8 mouse cellular contexts compared by ENCODE assay signal in the genomic region with DNA sequence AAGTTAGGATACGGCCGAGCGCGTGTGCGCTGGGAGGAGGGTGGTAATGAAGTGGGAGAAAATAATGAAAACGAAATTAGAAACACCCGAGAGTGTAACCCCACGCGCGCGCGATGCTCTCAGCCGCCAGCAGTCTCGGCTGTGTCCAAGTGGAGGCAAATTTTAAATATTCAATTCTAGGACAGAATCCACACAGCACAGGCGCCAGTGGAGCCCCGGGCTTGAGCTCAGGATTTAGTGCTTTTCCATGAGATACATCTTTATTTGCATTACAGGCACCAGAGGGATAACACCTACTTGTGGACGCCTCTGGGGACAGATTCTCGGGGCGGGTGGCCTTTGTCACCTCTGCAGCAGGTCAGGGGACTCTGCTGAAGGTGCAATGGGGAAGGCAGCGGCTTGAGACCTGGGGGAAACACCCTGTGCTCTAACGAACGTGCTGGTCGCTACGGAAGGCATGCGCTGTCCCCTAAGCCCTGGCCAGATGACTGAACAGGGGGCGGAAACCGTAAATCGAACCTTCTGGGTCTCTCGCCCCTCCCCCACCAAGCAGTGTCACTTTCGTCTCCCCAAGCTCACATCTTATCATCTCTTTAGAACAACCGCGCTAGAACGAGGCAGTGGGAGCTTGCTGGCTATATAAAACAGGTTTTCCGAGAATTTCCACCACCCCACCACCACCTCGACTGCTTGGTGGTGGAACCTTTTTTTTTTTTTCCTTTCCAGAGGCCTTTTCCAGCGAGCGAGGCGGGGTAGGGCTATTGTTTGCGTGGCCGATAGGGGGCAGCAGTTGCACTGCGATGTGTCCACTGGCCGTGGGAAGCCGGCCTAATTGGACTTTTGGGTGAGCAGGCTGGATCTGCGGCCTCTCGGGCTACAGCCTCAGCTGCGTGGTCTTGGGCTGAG.
A peak's percentile ranks its signal among the peaks of the same experiment; 100 is the strongest.
DNase-seq lines count a peak whose midpoint lies in the region; ATAC-seq lines count a peak whose summit lies in the region.

No protein-coding gene starts in this region.

- peak; percentile 56 to 71 for DNase-seq in CD8-positive naive resting alpha-beta T cell, adult 2 months (ENCODE audit: low read depth in 2 of 2, low spot score in 2 of 2)
- peak; percentile 76 for DNase-seq in c-Kit-positive CD71-negative TER-119-negative erythroid progenitor cells, embryonic 14.5 days (ENCODE audit: low read depth)
- DNase-seq in heart, postnatal 10 days: peak; percentile 89 to 93
- peak; percentile 93 to 95 for DNase-seq in kidney, postnatal 4 days
- peak; percentile 92 for DNase-seq in neural tube, embryonic 11.5 days (ENCODE audit: low spot score)

- H3K36me3 ChIP-seq in forebrain, embryonic 13.5 days (ENCODE audit: poor library complexity, severe bottlenecking): no peaks in the 10 kb centered on the region
- H3K36me3 ChIP-seq in liver, embryonic 15.5 days (replicated peaks): no peaks in the 10 kb centered on the region
- H3K36me3 ChIP-seq in neural tube, embryonic 11.5 days (ENCODE audit: control insufficient read depth, insufficient read depth, low read length): no peaks in the 10 kb centered on the region
- H3K36me3 ChIP-seq in stomach, embryonic 16.5 days (ENCODE audit: control insufficient read depth, insufficient read depth, low read length): no peaks in the 10 kb centered on the region

- peak overlapping the region; percentile 88 for H3K27ac ChIP-seq in forebrain, embryonic 13.5 days
- no peak overlapping the region for H3K27ac ChIP-seq in liver, embryonic 15.5 days (replicated peaks)
- no peak overlapping the region; the same call in 1 of the 2 replicates for H3K27ac ChIP-seq in neural tube, embryonic 11.5 days (ENCODE audit: low read depth, low read length)
- peak overlapping the region; percentile 84 for H3K27ac ChIP-seq in stomach, embryonic 16.5 days (ENCODE audit: low read length)

- peak overlapping the region; percentile 59 for H3K4me3 ChIP-seq in forebrain, embryonic 13.5 days
- H3K4me3 ChIP-seq in liver, embryonic 15.5 days (replicated peaks): peak overlapping the region; percentile 59
- H3K4me3 ChIP-seq in neural tube, embryonic 11.5 days (ENCODE audit: low read depth, low read length): peak overlapping the region; percentile 66
- H3K4me3 ChIP-seq in stomach, embryonic 16.5 days (replicated peaks; ENCODE audit: low read length): peak overlapping the region; percentile 67

- H3K9me3 ChIP-seq in forebrain, embryonic 13.5 days (replicated peaks): no peaks in the 10 kb centered on the region
- no peaks in the 10 kb centered on the region for H3K9me3 ChIP-seq in liver, embryonic 15.5 days (replicated peaks)
- H3K9me3 ChIP-seq in neural tube, embryonic 11.5 days (ENCODE audit: control insufficient read depth, low read length): no peaks in the 10 kb centered on the region
- H3K9me3 ChIP-seq in stomach, embryonic 16.5 days (replicated peaks; ENCODE audit: control insufficient read depth, low read length): no peaks in the 10 kb centered on the region

- H3K4me2 ChIP-seq in forebrain, embryonic 13.5 days: peak overlapping the region; percentile 95
- H3K4me2 ChIP-seq in liver, embryonic 15.5 days: peak overlapping the region; percentile 76
- H3K4me2 ChIP-seq in neural tube, embryonic 11.5 days (ENCODE audit: low read depth): peak overlapping the region; percentile 94
- H3K4me2 ChIP-seq in stomach, embryonic 16.5 days (ENCODE audit: low read depth, low read length): peak overlapping the region; percentile 99

- peak; percentile 60 for ATAC-seq in forebrain, embryonic 13.5 days
- 0 out of 2 replicates have a peak, but pooled peaks have one; percentile 49 for ATAC-seq in liver, embryonic 15.5 days (ENCODE audit: insufficient read depth)
- ATAC-seq in neural tube, embryonic 11.5 days (ENCODE audit: insufficient read depth, low FRiP score, low TSS enrichment): peak; percentile 49
- peak; percentile 55 for ATAC-seq in stomach, embryonic 16.5 days (ENCODE audit: insufficient read depth, low FRiP score)

- peak overlapping the region; percentile 83 for H3K9ac ChIP-seq in forebrain, embryonic 13.5 days
- H3K9ac ChIP-seq in liver, embryonic 15.5 days: peak overlapping the region; percentile 25; the same call in 1 of the 2 replicates
- peak overlapping the region; percentile 76 for H3K9ac ChIP-seq in neural tube, embryonic 11.5 days (ENCODE audit: low read length)
- H3K9ac ChIP-seq in stomach, embryonic 16.5 days (ENCODE audit: low read length): peak overlapping the region; percentile 73

- WGBS in forebrain, embryonic 13.5 days: under 1% methylated on average over 46 of the region's 46 CpGs
- 0% methylated on average over 46 of the region's 46 CpGs for WGBS in liver, embryonic 15.5 days (ENCODE audit: insufficient replicate concordance)
- WGBS in neural tube, embryonic 11.5 days: under 1% methylated on average over 46 of the region's 46 CpGs
- under 1% methylated on average over 46 of the region's 46 CpGs for WGBS in stomach, embryonic 16.5 days

- intact Hi-C loops in heart, postnatal 10 days (cut with DNase I): loop anchor here (1.0 to 5.0 kb wide), 4 partner anchors 147 to 277 kb away; no protein-coding TSS in a partner anchor

- H3K4me1 ChIP-seq in forebrain, embryonic 13.5 days: peaks cover 14% of the 10 kb centered on the region
- H3K4me1 ChIP-seq in liver, embryonic 15.5 days (replicated peaks): no peaks in the 10 kb centered on the region; the same call in 1 of the 2 replicates
- peaks cover 1% of the 10 kb centered on the region; the same call in 1 of the 2 replicates for H3K4me1 ChIP-seq in neural tube, embryonic 11.5 days (ENCODE audit: control insufficient read depth, insufficient read depth, low read length)
- peaks cover 3% of the 10 kb centered on the region; the same call in 1 of the 2 replicates for H3K4me1 ChIP-seq in stomach, embryonic 16.5 days (ENCODE audit: control insufficient read depth, insufficient read depth, low read length)

- H3K27me3 ChIP-seq in forebrain, embryonic 13.5 days: no peaks in the 10 kb centered on the region
- peaks cover 40% of the 10 kb centered on the region for H3K27me3 ChIP-seq in liver, embryonic 15.5 days
- H3K27me3 ChIP-seq in neural tube, embryonic 11.5 days (ENCODE audit: control insufficient read depth, insufficient read depth, low read length): no peaks in the 10 kb centered on the region
- H3K27me3 ChIP-seq in stomach, embryonic 16.5 days (ENCODE audit: control insufficient read depth, insufficient read depth, low read length): no peaks in the 10 kb centered on the region

Comparison
In these comparisons a context has a peak if more than half of its experiments do, and no peak if none do; other contexts are left out.
1. H3K27ac ChIP-seq: peak in forebrain, embryonic 13.5 days (single experiment) and stomach, embryonic 16.5 days (single experiment); none in liver, embryonic 15.5 days (single experiment) and neural tube, embryonic 11.5 days (single experiment).
2. H3K9ac ChIP-seq: peak in every context shown above with its lines; median percentile 83 in forebrain, embryonic 13.5 days; 76 in neural tube, embryonic 11.5 days; 73 in stomach, embryonic 16.5 days; 25 in liver, embryonic 15.5 days.
3. Peak in every context shown above with its lines, with median percentiles within 50 percentile points of each other: DNase-seq, ATAC-seq, H3K4me2 ChIP-seq and H3K4me3 ChIP-seq.